Mouse (Mus musculus): ENCODE data around the gene Arhgap20. TPM values are rescaled to one million over a fixed set of nuclear protein-coding genes. Genes with fewer than 3 reads are reported as not detected.

Gene Arhgap20
- polyA plus RNA-seq, 1 experiment from 2014 or later, result 1.1 TPM

GRCm38 (mm10) chr9:51787380-51787779, 22.2 kb downstream of the Arhgap20 start:
- no peak overlapping the region for H3K4me3 ChIP-seq (ENCODE audit: low read length)

GRCm38 (mm10) chr9:51788466-51788865, 23.3 kb downstream of the Arhgap20 start:
- no peak overlapping the region for H3K4me3 ChIP-seq (ENCODE audit: low read length)
- no peak overlapping the region for H3K27ac ChIP-seq (ENCODE audit: low read length)
- no peaks in the 10 kb centered on the region for H3K36me3 ChIP-seq (ENCODE audit: control insufficient read depth, insufficient read depth)
- H3K4me1 ChIP-seq (ENCODE audit: control insufficient read depth, insufficient read depth, low read length), result no peaks in the 10 kb centered on the region
- H3K4me2 ChIP-seq (ENCODE audit: low read depth, low read length), result no peak overlapping the region
- 66% methylated on average over 1 of the region's 1 CpGs for WGBS
- no peak overlapping the region for H3K9ac ChIP-seq (ENCODE audit: low read length)
- H3K27me3 ChIP-seq (ENCODE audit: control insufficient read depth, insufficient read depth, low read length), result no peaks in the 10 kb centered on the region
- H3K9me3 ChIP-seq (replicated peaks; ENCODE audit: control insufficient read depth, low read length), result peaks cover 4% of the 10 kb centered on the region
- no peak for ATAC-seq (replicated peaks; ENCODE audit: extremely low read depth, insufficient read depth, low FRiP score)

More at GRCm38 (mm10) chr9:51787380-51787779, 22.2 kb downstream of the Arhgap20 start:
- Histone ChIP-seq H3K4me1 (ENCODE audit: control insufficient read depth, insufficient read depth, low read length) (no peaks in the 10 kb centered on the region), H3K27me3 (ENCODE audit: control insufficient read depth, insufficient read depth, low read length) (no peaks in the 10 kb centered on the region), H3K27ac (ENCODE audit: low read length) (no peak overlapping the region), H3K9ac (ENCODE audit: low read length) (no peak overlapping the region), H3K9me3 (replicated peaks; ENCODE audit: control insufficient read depth, low read length) (peaks cover 4% of the 10 kb centered on the region), H3K36me3 (ENCODE audit: control insufficient read depth, insufficient read depth) (no peaks in the 10 kb centered on the region), H3K4me2 (ENCODE audit: low read depth, low read length) (no peak overlapping the region)
- ATAC-seq (replicated peaks; ENCODE audit: extremely low read depth, insufficient read depth, low FRiP score), result no peak
- WGBS, result 29% methylated on average over 6 of the region's 6 CpGs

GRCm38 (mm10) chr9:51795206-51795605, 30.1 kb downstream of the Arhgap20 start:
- Histone ChIP-seq H3K9ac (ENCODE audit: low read length) (no peak overlapping the region), H3K4me3 (ENCODE audit: low read length) (no peak overlapping the region), H3K27ac (ENCODE audit: low read length) (no peak overlapping the region), H3K4me2 (ENCODE audit: low read depth, low read length) (no peak overlapping the region), H3K4me1 (ENCODE audit: control insufficient read depth, insufficient read depth, low read length) (no peaks in the 10 kb centered on the region), H3K9me3 (replicated peaks; ENCODE audit: control insufficient read depth, low read length) (no peaks in the 10 kb centered on the region), H3K36me3 (ENCODE audit: control insufficient read depth, insufficient read depth) (no peaks in the 10 kb centered on the region), H3K27me3 (ENCODE audit: control insufficient read depth, insufficient read depth, low read length) (no peaks in the 10 kb centered on the region)
- no peak; the same call in 1 of the 2 replicates for ATAC-seq (replicated peaks; ENCODE audit: extremely low read depth, insufficient read depth, low FRiP score)
- 59% methylated on average over 6 of the region's 6 CpGs for WGBS

- ATAC-seq (replicated peaks; ENCODE audit: extremely low read depth, insufficient read depth, low FRiP score), result no peak
- Histone ChIP-seq H3K4me1 (ENCODE audit: control insufficient read depth, insufficient read depth, low read length) (no peaks in the 10 kb centered on the region), H3K9me3 (replicated peaks; ENCODE audit: control insufficient read depth, low read length) (no peaks in the 10 kb centered on the region), H3K27me3 (ENCODE audit: control insufficient read depth, insufficient read depth, low read length) (no peaks in the 10 kb centered on the region), H3K36me3 (ENCODE audit: control insufficient read depth, insufficient read depth) (no peaks in the 10 kb centered on the region), H3K27ac (ENCODE audit: low read length) (no peak overlapping the region), H3K9ac (ENCODE audit: low read length) (no peak overlapping the region), H3K4me3 (ENCODE audit: low read length) (no peak overlapping the region), H3K4me2 (ENCODE audit: low read depth, low read length) (no peak overlapping the region)
- WGBS, result 73% methylated on average over 5 of the region's 5 CpGs
Measured at GRCm38 (mm10) chr9:51798251-51798650, 33.1 kb downstream of the Arhgap20 start.

- Histone ChIP-seq H3K4me3 (ENCODE audit: low read length) (no peak overlapping the region), H3K4me1 (ENCODE audit: control insufficient read depth, insufficient read depth, low read length) (no peaks in the 10 kb centered on the region), H3K27me3 (ENCODE audit: control insufficient read depth, insufficient read depth, low read length) (no peaks in the 10 kb centered on the region)
Measured at GRCm38 (mm10) chr9:51799156-51799555, 34.0 kb downstream of the Arhgap20 start.

GRCm38 (mm10) chr9:51807272-51807671, 42.1 kb downstream of the Arhgap20 start:
- no peak overlapping the region for H3K4me2 ChIP-seq (ENCODE audit: low read depth, low read length)

More at GRCm38 (mm10) chr9:51799156-51799555, 34.0 kb downstream of the Arhgap20 start:
- Histone ChIP-seq H3K4me2 (ENCODE audit: low read depth, low read length) (no peak overlapping the region), H3K9me3 (replicated peaks; ENCODE audit: control insufficient read depth, low read length) (no peaks in the 10 kb centered on the region), H3K36me3 (ENCODE audit: control insufficient read depth, insufficient read depth) (no peaks in the 10 kb centered on the region), H3K9ac (ENCODE audit: low read length) (no peak overlapping the region), H3K27ac (ENCODE audit: low read length) (no peak overlapping the region)
- no peak for ATAC-seq (replicated peaks; ENCODE audit: extremely low read depth, insufficient read depth, low FRiP score)
- WGBS, result 45% methylated on average over 9 of the region's 9 CpGs

GRCm38 (mm10) chr9:51812931-51813330, 47.8 kb downstream of the Arhgap20 start:
- no peak for ATAC-seq (replicated peaks; ENCODE audit: extremely low read depth, insufficient read depth, low FRiP score)
- Histone ChIP-seq H3K36me3 (ENCODE audit: control insufficient read depth, insufficient read depth) (no peaks in the 10 kb centered on the region), H3K4me1 (ENCODE audit: control insufficient read depth, insufficient read depth, low read length) (no peaks in the 10 kb centered on the region), H3K9me3 (replicated peaks; ENCODE audit: control insufficient read depth, low read length) (no peaks in the 10 kb centered on the region), H3K4me3 (ENCODE audit: low read length) (no peak overlapping the region), H3K27ac (ENCODE audit: low read length) (no peak overlapping the region), H3K4me2 (ENCODE audit: low read depth, low read length) (no peak overlapping the region), H3K27me3 (ENCODE audit: control insufficient read depth, insufficient read depth, low read length) (no peaks in the 10 kb centered on the region), H3K9ac (ENCODE audit: low read length) (no peak overlapping the region)
- 68% methylated on average over 1 of the region's 1 CpGs for WGBS

More at GRCm38 (mm10) chr9:51807272-51807671, 42.1 kb downstream of the Arhgap20 start:
- 72% methylated on average over 3 of the region's 3 CpGs for WGBS
- no peak overlapping the region for H3K4me3 ChIP-seq (ENCODE audit: low read length)
- H3K36me3 ChIP-seq (ENCODE audit: control insufficient read depth, insufficient read depth), result no peaks in the 10 kb centered on the region
- H3K9me3 ChIP-seq (replicated peaks; ENCODE audit: control insufficient read depth, low read length), result no peaks in the 10 kb centered on the region
- no peak overlapping the region for H3K9ac ChIP-seq (ENCODE audit: low read length)
- H3K4me1 ChIP-seq (ENCODE audit: control insufficient read depth, insufficient read depth, low read length), result no peaks in the 10 kb centered on the region
- no peak overlapping the region for H3K27ac ChIP-seq (ENCODE audit: low read length)
- no peaks in the 10 kb centered on the region for H3K27me3 ChIP-seq (ENCODE audit: control insufficient read depth, insufficient read depth, low read length)
- no peak for ATAC-seq (replicated peaks; ENCODE audit: extremely low read depth, insufficient read depth, low FRiP score)

- no peaks in the 10 kb centered on the region for H3K27me3 ChIP-seq (ENCODE audit: control insufficient read depth, insufficient read depth, low read length)
- H3K36me3 ChIP-seq (ENCODE audit: control insufficient read depth, insufficient read depth), result no peaks in the 10 kb centered on the region
- no peaks in the 10 kb centered on the region for H3K9me3 ChIP-seq (replicated peaks; ENCODE audit: control insufficient read depth, low read length)
- H3K9ac ChIP-seq (ENCODE audit: low read length), result no peak overlapping the region
- no peak overlapping the region for H3K27ac ChIP-seq (ENCODE audit: low read length)
- H3K4me1 ChIP-seq (ENCODE audit: control insufficient read depth, insufficient read depth, low read length), result peaks cover 4% of the 10 kb centered on the region; the same call in 1 of the 2 replicates
- ATAC-seq (replicated peaks; ENCODE audit: extremely low read depth, insufficient read depth, low FRiP score), result no peak
- 87% methylated on average over 7 of the region's 7 CpGs for WGBS
- H3K4me3 ChIP-seq (ENCODE audit: low read length), result no peak overlapping the region
- no peak overlapping the region for H3K4me2 ChIP-seq (ENCODE audit: low read depth, low read length)
Measured at GRCm38 (mm10) chr9:51824516-51824915, 59.4 kb downstream of the Arhgap20 start.

GRCm38 (mm10) chr9:51831596-51831995, 66.5 kb downstream of the Arhgap20 start:
- no peaks in the 10 kb centered on the region for H3K9me3 ChIP-seq (replicated peaks; ENCODE audit: control insufficient read depth, low read length)
- no peaks in the 10 kb centered on the region for H3K36me3 ChIP-seq (ENCODE audit: control insufficient read depth, insufficient read depth)
- no peaks in the 10 kb centered on the region for H3K4me1 ChIP-seq (ENCODE audit: control insufficient read depth, insufficient read depth, low read length)
- no peak overlapping the region for H3K27ac ChIP-seq (ENCODE audit: low read length)
- no peak overlapping the region for H3K4me2 ChIP-seq (ENCODE audit: low read depth, low read length)
- no peaks in the 10 kb centered on the region for H3K27me3 ChIP-seq (ENCODE audit: control insufficient read depth, insufficient read depth, low read length)
- WGBS, result 85% methylated on average over 11 of the region's 11 CpGs
- no peak overlapping the region for H3K4me3 ChIP-seq (ENCODE audit: low read length)
- no peak overlapping the region for H3K9ac ChIP-seq (ENCODE audit: low read length)
- no peak for ATAC-seq (replicated peaks; ENCODE audit: extremely low read depth, insufficient read depth, low FRiP score)

Data from heart, embryonic 16.5 days (tissue).